Mouse (Mus musculus): Measurements from ENCODE around the gene Thoc6.

Thoc6 gene

GRCm38 (mm10) chr17:23630195-23631020 is 43.3 kb downstream of the Thoc6 start:
- peak; percentile 82 for DNase-seq (ENCODE audit: low read depth, low spot score)

GRCm38 (mm10) chr17:23627813-23628212 is 45.9 kb downstream of the Thoc6 start:
- no peak for DNase-seq (ENCODE audit: low read depth, low spot score)

GRCm38 (mm10) chr17:23620351-23620750 is 53.3 kb downstream of the Thoc6 start:
- DNase-seq (ENCODE audit: low read depth, low spot score): no peak
